Mouse (Mus musculus) cerebellum, postnatal 36 days (tissue): Measurements from ENCODE around the gene Ppp1r32.

Source experiments
- DNase-seq, 2 experiments: peaks; one replicate each; pipeline ENCODE4 v3.0.0; 2021 to 2022; ENCODE audit warnings: mixed read lengths in 2 of 2

The Ppp1r32 gene

GRCm38 (mm10) chr19:10457484-10457800, 25.3 kb downstream of the Ppp1r32 start:
- no peak for DNase-seq

- no peak for DNase-seq
Observed at GRCm38 (mm10) chr19:10456752-10457483, 25.8 kb downstream of the Ppp1r32 start, which contains the start of gene Lrrc10b. Gene Lrrc10b (minus strand): TSS chr19:10457473.

- no peak for DNase-seq
Observed at GRCm38 (mm10) chr19:10455437-10455806, 27.3 kb downstream of the Ppp1r32 start.

- DNase-seq = no peak
Observed at GRCm38 (mm10) chr19:10454718-10455436, 27.9 kb downstream of the Ppp1r32 start.

- DNase-seq = peak; percentile 67 to 76
Observed at GRCm38 (mm10) chr19:10449708-10450107, 33.0 kb downstream of the Ppp1r32 start.

- no peak for DNase-seq
Observed at GRCm38 (mm10) chr19:10449190-10449589, 33.5 kb downstream of the Ppp1r32 start.

GRCm38 (mm10) chr19:10448275-10448674, 34.5 kb downstream of the Ppp1r32 start:
- DNase-seq = no peak

GRCm38 (mm10) chr19:10444685-10445369, 37.9 kb downstream of the Ppp1r32 start:
- DNase-seq = no peak

- DNase-seq = no peak
Observed at GRCm38 (mm10) chr19:10437521-10437920, 45.2 kb downstream of the Ppp1r32 start.

- no peak for DNase-seq
Observed at GRCm38 (mm10) chr19:10436726-10437125, 46.0 kb downstream of the Ppp1r32 start.

- DNase-seq = peak; percentile 84 to 87
Observed at GRCm38 (mm10) chr19:10435908-10436307, 46.8 kb downstream of the Ppp1r32 start.

- DNase-seq = no peak
Observed at GRCm38 (mm10) chr19:10434927-10435326, 47.8 kb downstream of the Ppp1r32 start.

- peak; percentile 49 to 59 for DNase-seq
Observed at GRCm38 (mm10) chr19:10433879-10434540, 48.7 kb downstream of the Ppp1r32 start.

GRCm38 (mm10) chr19:10433225-10433624, 49.5 kb downstream of the Ppp1r32 start:
- no peak for DNase-seq

- DNase-seq = no peak
Observed at GRCm38 (mm10) chr19:10431841-10432240, 50.9 kb downstream of the Ppp1r32 start.

- DNase-seq = no peak
Observed at GRCm38 (mm10) chr19:10431410-10431809, 51.3 kb downstream of the Ppp1r32 start.

GRCm38 (mm10) chr19:10429371-10429770, 53.4 kb downstream of the Ppp1r32 start:
- DNase-seq = peak; percentile 53

- DNase-seq = no peak
Observed at GRCm38 (mm10) chr19:10427431-10427830, 55.3 kb downstream of the Ppp1r32 start.

GRCm38 (mm10) chr19:10426793-10427192, 55.9 kb downstream of the Ppp1r32 start:
- no peak for DNase-seq

- no peak for DNase-seq
Observed at GRCm38 (mm10) chr19:10426312-10426711, 56.4 kb downstream of the Ppp1r32 start.

- DNase-seq = no peak
Observed at GRCm38 (mm10) chr19:10425484-10426270, 57.1 kb downstream of the Ppp1r32 start.

GRCm38 (mm10) chr19:10424751-10425150, 58.0 kb downstream of the Ppp1r32 start:
- no peak for DNase-seq
